Mouse (Mus musculus) kidney, adult 2 months (tissue): ENCODE data around the gene Krtdap.

Experiments used
- CTCF ChIP-seq: fragments of 200-500 bp; conservative IDR thresholded peaks from 2 replicates; pipeline ENCODE4 v1.5.1; 2011; ENCODE audit warnings: low read depth, mild to moderate bottlenecking, control low read depth, low read length, moderate library complexity, mixed read lengths; ENCODE audit not compliant: insufficient read depth, insufficient read length
- POLR2A ChIP-seq: fragments of 200-500 bp; IDR thresholded peaks from one replicate; pipeline ENCODE4 v1.6.1; 2011; ENCODE audit warnings: low read depth, low read length, control low read depth

- TF ChIP-seq POLR2A: no peak
- no peak for TF ChIP-seq CTCF
Measured at GRCm38 (mm10) chr7:30751086-30751669, 36.5 kb upstream of the Krtdap start, which contains the start of gene Sbsn.
